Mouse (Mus musculus) right cerebral cortex, postnatal 36 days (tissue): Measurements from ENCODE around the gene Card14.
"Not testable (repeated sequence)": the region's sequence is repeated elsewhere in the genome, so short reads cannot be mapped to it uniquely, and the experiment has no call there.

ENCODE experiments used
- DNase-seq, 2 experiments: peaks; one replicate each; pipeline ENCODE4 v3.0.0; 2022; ENCODE audit warnings: low spot score in 2 of 2, mixed read lengths in 1 of 2

Card14 gene

GRCm38 (mm10) chr11:119307658-119307867 lies at the start of gene Card14:
Gene Card14 (plus strand): TSS chr11:119307768.
- no peak for DNase-seq

- DNase-seq: no peak
These were observed 49.4 kb upstream of the Card14 start for GRCm38 (mm10) chr11:119258216-119258571.

GRCm38 (mm10) chr11:119258572-119259322 lies 48.8 kb upstream of the Card14 start:
- DNase-seq: peak; percentile 45 to 48

- no peak for DNase-seq
These were observed 47.6 kb upstream of the Card14 start for GRCm38 (mm10) chr11:119259977-119260376.

- DNase-seq: no peak
These were observed 43.2 kb upstream of the Card14 start for GRCm38 (mm10) chr11:119264413-119264812.

GRCm38 (mm10) chr11:119265811-119266210 lies 41.8 kb upstream of the Card14 start:
- DNase-seq: no peak

- no peak for DNase-seq
These were observed 40.3 kb upstream of the Card14 start for GRCm38 (mm10) chr11:119267241-119267674.

GRCm38 (mm10) chr11:119267768-119268556 lies 39.6 kb upstream of the Card14 start, which contains the start of gene Gaa:
Gene Gaa (plus strand): TSS chr11:119267887.
- DNase-seq: peak; percentile 94 to 96

- DNase-seq: peak; percentile 65 to 68
These were observed 38.9 kb upstream of the Card14 start for GRCm38 (mm10) chr11:119268557-119269195.

GRCm38 (mm10) chr11:119272492-119272891 lies 35.1 kb upstream of the Card14 start:
- DNase-seq: not testable (repeated sequence)

- no peak for DNase-seq
These were observed 34.2 kb upstream of the Card14 start for GRCm38 (mm10) chr11:119273186-119273930.

- DNase-seq: no peak
These were observed 26.5 kb upstream of the Card14 start for GRCm38 (mm10) chr11:119281030-119281429.

GRCm38 (mm10) chr11:119285791-119286527 lies 21.6 kb upstream of the Card14 start:
- DNase-seq: no peak

- no peak for DNase-seq
These were observed 20.2 kb upstream of the Card14 start for GRCm38 (mm10) chr11:119287207-119287992.

- DNase-seq: not testable (repeated sequence)
These were observed 14.7 kb upstream of the Card14 start for GRCm38 (mm10) chr11:119292861-119293260.

- DNase-seq: no peak
These were observed 9.6 kb upstream of the Card14 start for GRCm38 (mm10) chr11:119297996-119298395.

GRCm38 (mm10) chr11:119298917-119299316 lies 8.7 kb upstream of the Card14 start:
- no peak for DNase-seq

GRCm38 (mm10) chr11:119299391-119300245 lies 8.0 kb upstream of the Card14 start, which contains the start of gene Eif4a3:
Gene Eif4a3 (minus strand): TSS chr11:119300089.
- DNase-seq: peak; percentile 87

GRCm38 (mm10) chr11:119300246-119300935 lies 7.2 kb upstream of the Card14 start:
- no peak for DNase-seq
